17 mouse cellular contexts compared by ENCODE assay signal in the genomic region with DNA sequence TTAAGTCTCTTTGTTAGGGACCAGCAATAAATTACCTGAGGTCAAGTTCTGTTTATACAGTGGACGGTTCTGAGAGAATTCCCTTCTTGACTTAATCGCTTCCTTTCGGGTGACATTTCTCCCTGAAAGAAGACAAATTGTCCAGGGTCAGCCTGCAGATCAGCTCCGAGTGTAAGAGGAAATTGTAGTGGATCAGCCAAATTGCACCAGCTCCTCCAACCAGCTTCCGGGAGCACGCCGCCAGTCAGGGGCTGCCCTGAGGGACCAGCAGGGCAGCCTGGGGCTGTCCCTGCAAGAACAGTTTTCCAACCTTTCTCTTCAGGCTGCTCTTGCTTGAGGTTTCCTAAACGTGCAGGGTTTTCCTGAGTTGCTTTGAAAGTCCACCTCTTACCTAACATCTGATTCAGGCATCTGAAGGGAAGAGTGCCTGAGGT. TPM values are rescaled to one million over a fixed set of nuclear protein-coding genes. Genes with fewer than 3 reads are reported as not detected.
DNase-seq lines count a peak whose midpoint lies in the region; ATAC-seq lines count a peak whose summit lies in the region.
"Had no signal": no experiment of that assay in that cellular context is flagged by ENCODE, and none has a peak within 500 bp of the region (broad histone marks: within the 10 kb centered on the region; RNA-seq: fewer than 3 reads in every experiment).

No protein-coding gene starts in this region.

- H3K36me3 ChIP-seq in hindbrain, embryonic 12.5 days: no peaks in the 10 kb centered on the region
- no peaks in the 10 kb centered on the region for H3K36me3 ChIP-seq in hindbrain, embryonic 14.5 days (replicated peaks; ENCODE audit: control insufficient read depth, insufficient read depth)
- no peaks in the 10 kb centered on the region for H3K36me3 ChIP-seq in neural tube, embryonic 15.5 days
- H3K36me3 ChIP-seq in embryonic facial prominence, embryonic 12.5 days: no peaks in the 10 kb centered on the region
- no peaks in the 10 kb centered on the region for H3K36me3 ChIP-seq in forebrain, embryonic 15.5 days
- H3K36me3 ChIP-seq: lung, embryonic 15.5 days had no signal

- peak overlapping the region; percentile 8; the same call in 1 of the 2 replicates for H3K4me2 ChIP-seq in hindbrain, embryonic 12.5 days (replicated peaks)
- H3K4me2 ChIP-seq in hindbrain, embryonic 14.5 days (replicated peaks): no peak overlapping the region
- H3K4me2 ChIP-seq in neural tube, embryonic 15.5 days: no peak overlapping the region
- H3K4me2 ChIP-seq in embryonic facial prominence, embryonic 12.5 days (replicated peaks): no peak overlapping the region
- H3K4me2 ChIP-seq in forebrain, embryonic 15.5 days (replicated peaks): no peak overlapping the region
- H3K4me2 ChIP-seq: liver, embryonic 11.5 days; lung, embryonic 15.5 days had no signal

- H3K4me1 ChIP-seq in hindbrain, embryonic 12.5 days: peaks cover 25% of the 10 kb centered on the region
- H3K4me1 ChIP-seq in hindbrain, embryonic 14.5 days (replicated peaks; ENCODE audit: control insufficient read depth, insufficient read depth, low read length): peaks cover 30% of the 10 kb centered on the region
- H3K4me1 ChIP-seq in neural tube, embryonic 15.5 days: peaks cover 16% of the 10 kb centered on the region
- peaks cover 30% of the 10 kb centered on the region for H3K4me1 ChIP-seq in embryonic facial prominence, embryonic 12.5 days
- H3K4me1 ChIP-seq in forebrain, embryonic 15.5 days: peaks cover 33% of the 10 kb centered on the region
- H3K4me1 ChIP-seq: megakaryocyte, embryonic 14.5 days had no signal

- DNase-seq in hindbrain, embryonic 14.5 days (ENCODE audit: low spot score): no peak
- DNase-seq in neural tube, embryonic 10.5 days (ENCODE audit: extremely low spot score, low spot score): peak; percentile 52
- DNase-seq in left cerebral cortex, postnatal 25 days (ENCODE audit: low spot score in 2 of 2): no peak
- DNase-seq: cerebellum, postnatal 10 days; heart, adult 2 months; thymus, postnatal 25 days had no signal

- no peak overlapping the region for H3K27ac ChIP-seq in hindbrain, embryonic 12.5 days
- H3K27ac ChIP-seq in hindbrain, embryonic 14.5 days: no peak overlapping the region
- H3K27ac ChIP-seq in neural tube, embryonic 15.5 days (replicated peaks): no peak overlapping the region
- 0 out of 2 replicates have a peak overlapping the region, but pooled peaks have one; percentile 30 for H3K27ac ChIP-seq in embryonic facial prominence, embryonic 12.5 days
- no peak overlapping the region for H3K27ac ChIP-seq in forebrain, embryonic 15.5 days (replicated peaks)
- H3K27ac ChIP-seq: forebrain, embryonic 13.5 days; heart, adult 2 months; layer of hippocampus, adult 2 months; lung, embryonic 15.5 days had no signal

- no peaks in the 10 kb centered on the region for H3K9me3 ChIP-seq in hindbrain, embryonic 12.5 days (replicated peaks)
- no peaks in the 10 kb centered on the region for H3K9me3 ChIP-seq in hindbrain, embryonic 14.5 days (ENCODE audit: control insufficient read depth, low read length)
- no peaks in the 10 kb centered on the region for H3K9me3 ChIP-seq in neural tube, embryonic 15.5 days (replicated peaks)
- no peaks in the 10 kb centered on the region for H3K9me3 ChIP-seq in embryonic facial prominence, embryonic 12.5 days
- H3K9me3 ChIP-seq in forebrain, embryonic 15.5 days: no peaks in the 10 kb centered on the region
- H3K9me3 ChIP-seq: forebrain, embryonic 13.5 days; lung, embryonic 15.5 days had no signal

- ATAC-seq in hindbrain, embryonic 12.5 days (ENCODE audit: low FRiP score): no peak
- no peak for ATAC-seq in hindbrain, embryonic 14.5 days (ENCODE audit: low FRiP score)
- ATAC-seq in neural tube, embryonic 15.5 days (ENCODE audit: low FRiP score): no peak
- no peak for ATAC-seq in embryonic facial prominence, embryonic 12.5 days (ENCODE audit: insufficient number of reproducible peaks, insufficient read depth, low FRiP score, low TSS enrichment)
- ATAC-seq in forebrain, embryonic 15.5 days (replicated peaks): no peak
- ATAC-seq: CD4-positive, CD25-positive, alpha-beta regulatory T cell, adult 4 months; intestine, postnatal 0 days had no signal

- H3K27me3 ChIP-seq in hindbrain, embryonic 12.5 days: peaks cover 8% of the 10 kb centered on the region; the same call in 1 of the 2 replicates
- no peaks in the 10 kb centered on the region; the same call in 1 of the 2 replicates for H3K27me3 ChIP-seq in hindbrain, embryonic 14.5 days (ENCODE audit: control insufficient read depth, insufficient read depth, low read length)
- peaks cover 14% of the 10 kb centered on the region for H3K27me3 ChIP-seq in neural tube, embryonic 15.5 days (replicated peaks)
- H3K27me3 ChIP-seq in embryonic facial prominence, embryonic 12.5 days: peaks cover 13% of the 10 kb centered on the region; the same call in 1 of the 2 replicates
- 0 out of 2 replicates have a peak, but pooled peaks cover 4% of the 10 kb centered on the region for H3K27me3 ChIP-seq in forebrain, embryonic 15.5 days

- H3K4me3 ChIP-seq in hindbrain, embryonic 12.5 days: no peak overlapping the region
- H3K4me3 ChIP-seq in hindbrain, embryonic 14.5 days (replicated peaks; ENCODE audit: low read length): no peak overlapping the region
- H3K4me3 ChIP-seq in neural tube, embryonic 15.5 days (replicated peaks): no peak overlapping the region
- no peak overlapping the region for H3K4me3 ChIP-seq in embryonic facial prominence, embryonic 12.5 days
- no peak overlapping the region for H3K4me3 ChIP-seq in forebrain, embryonic 15.5 days
- H3K4me3 ChIP-seq: heart, adult 2 months; layer of hippocampus, adult 2 months; lung, embryonic 15.5 days; megakaryocyte, embryonic 14.5 days had no signal

- intact Hi-C loops in left cerebral cortex, postnatal 25 days (cut with DNase I): no loop called here

- 16% methylated on average over 8 of the region's 8 CpGs for WGBS in hindbrain, embryonic 12.5 days
- 21% methylated on average over 8 of the region's 8 CpGs for WGBS in hindbrain, embryonic 14.5 days
- 6% methylated on average over 8 of the region's 8 CpGs for WGBS in neural tube, embryonic 15.5 days
- WGBS in embryonic facial prominence, embryonic 12.5 days: 3% methylated on average over 8 of the region's 8 CpGs
- 33% methylated on average over 8 of the region's 8 CpGs for WGBS in forebrain, embryonic 15.5 days

- H3K9ac ChIP-seq in hindbrain, embryonic 12.5 days: no peak overlapping the region
- no peak overlapping the region for H3K9ac ChIP-seq in hindbrain, embryonic 14.5 days
- H3K9ac ChIP-seq in neural tube, embryonic 15.5 days (replicated peaks): no peak overlapping the region
- no peak overlapping the region for H3K9ac ChIP-seq in embryonic facial prominence, embryonic 12.5 days
- no peak overlapping the region for H3K9ac ChIP-seq in forebrain, embryonic 15.5 days (replicated peaks)
- H3K9ac ChIP-seq: forebrain, embryonic 13.5 days; lung, embryonic 15.5 days had no signal

RNA-seq across cellular contexts. Expression of gene Cryz, which starts 47.6 kb away (rescaled TPM):
- polyA plus RNA-seq in hindbrain, embryonic 12.5 days (2016; fragmentation: Nextera tagmentation; extraction: Ambion mirVana): 16.6 and 18.5 TPM in 2 replicates
- 9.5 and 9.6 TPM in 2 replicates for polyA plus RNA-seq in hindbrain, embryonic 14.5 days (2014; fragmentation: Nextera tagmentation; extraction: Ambion mirVana)
- 7.7 and 10.2 TPM in 2 replicates for polyA plus RNA-seq in neural tube, embryonic 15.5 days (2015; fragmentation: Nextera tagmentation; extraction: Ambion mirVana)
- 23.2 and 26.5 TPM in 2 replicates for polyA plus RNA-seq in embryonic facial prominence, embryonic 12.5 days (2016; fragmentation: Nextera tagmentation; extraction: Ambion mirVana)
- total RNA-seq in left cerebral cortex, postnatal 25 days (2021): 10 to 100 TPM; 19.2 TPM
- 9.6 and 10.4 TPM in 2 replicates for polyA plus RNA-seq in forebrain, embryonic 15.5 days (2015; fragmentation: Nextera tagmentation; extraction: Ambion mirVana)

RNA-seq across cellular contexts. Expression of gene Tyw3, which starts 48.0 kb away (rescaled TPM):
- 11.7 and 12.7 TPM in 2 replicates for polyA plus RNA-seq in hindbrain, embryonic 12.5 days (2016; fragmentation: Nextera tagmentation; extraction: Ambion mirVana)
- polyA plus RNA-seq in hindbrain, embryonic 14.5 days (2014; fragmentation: Nextera tagmentation; extraction: Ambion mirVana): 12.9 and 13.0 TPM in 2 replicates
- polyA plus RNA-seq in neural tube, embryonic 15.5 days (2015; fragmentation: Nextera tagmentation; extraction: Ambion mirVana): 12.7 and 13.9 TPM in 2 replicates
- 18.2 and 18.3 TPM in 2 replicates for polyA plus RNA-seq in embryonic facial prominence, embryonic 12.5 days (2016; fragmentation: Nextera tagmentation; extraction: Ambion mirVana)
- 10 to 100 TPM; 12.0 to 14.9 TPM for total RNA-seq in left cerebral cortex, postnatal 25 days (2021)
- 14.1 and 16.4 TPM in 2 replicates for polyA plus RNA-seq in forebrain, embryonic 15.5 days (2015; fragmentation: Nextera tagmentation; extraction: Ambion mirVana)
